Mouse (Mus musculus): Measurements from ENCODE around the gene Gm45716. TPM values are rescaled to one million over a fixed set of nuclear protein-coding genes. Genes with fewer than 3 reads are reported as not detected.

Gm45716 gene
- polyA plus RNA-seq, 1 experiment from 2014 or later = 0.59 TPM

GRCm38 (mm10) chr11:90259826-90260225 is 72.3 kb downstream of the Gm45716 start:
- TF ChIP-seq CTCF (IDR thresholded peaks at IDR 0.05) = no peak
- in situ Hi-C loops (cut with MboI; ENCODE audit: low pct_unique_long_range_greater_than_20kb) = no loop called here
- ChIA-PET POLR2A (no interaction called here), CTCF (no interaction called here)
- H3K27me3 ChIP-seq = no peaks in the 10 kb centered on the region
- DNase-seq (ENCODE audit: low read depth, low spot score) (no peak), ATAC-seq (no peak)

GRCm38 (mm10) chr11:90264180-90264579 is 76.7 kb downstream of the Gm45716 start:
- POLR2A ChIA-PET = no interaction called here
- DNase-seq (ENCODE audit: low read depth, low spot score) (no peak), ATAC-seq (peak; percentile 31)
- H3K27me3 ChIP-seq = no peaks in the 10 kb centered on the region
- CTCF ChIA-PET = no interaction called here
- in situ Hi-C loops (cut with MboI; ENCODE audit: low pct_unique_long_range_greater_than_20kb) = no loop called here
- TF ChIP-seq CTCF (IDR thresholded peaks at IDR 0.05) = no peak

GRCm38 (mm10) chr11:90265581-90265980 is 78.1 kb downstream of the Gm45716 start:
- no peaks in the 10 kb centered on the region for H3K27me3 ChIP-seq
- ChIA-PET POLR2A (no interaction called here), CTCF (no interaction called here)
- in situ Hi-C loops (cut with MboI; ENCODE audit: low pct_unique_long_range_greater_than_20kb) = no loop called here
- no peak for TF ChIP-seq CTCF (IDR thresholded peaks at IDR 0.05)
- DNase-seq (ENCODE audit: low read depth, low spot score) (no peak), ATAC-seq (no peak)

- in situ Hi-C loops (cut with MboI; ENCODE audit: low pct_unique_long_range_greater_than_20kb) = no loop called here
- DNase-seq (ENCODE audit: low read depth, low spot score) = no peak
- no peak for TF ChIP-seq CTCF (IDR thresholded peaks at IDR 0.05)
- ChIA-PET CTCF (no interaction called here), POLR2A (no interaction called here)
- ATAC-seq = no peak
- no peaks in the 10 kb centered on the region for H3K27me3 ChIP-seq
Measured at GRCm38 (mm10) chr11:90268934-90269333, 81.5 kb downstream of the Gm45716 start.

GRCm38 (mm10) chr11:90269398-90270123 is 82.1 kb downstream of the Gm45716 start:
- in situ Hi-C loops (cut with MboI; ENCODE audit: low pct_unique_long_range_greater_than_20kb) = no loop called here
- ATAC-seq (no peak), DNase-seq (ENCODE audit: low read depth, low spot score) (no peak)
- POLR2A ChIA-PET = no interaction called here
- no peaks in the 10 kb centered on the region for H3K27me3 ChIP-seq
- TF ChIP-seq CTCF (IDR thresholded peaks at IDR 0.05) = no peak
- CTCF ChIA-PET = no interaction called here

GRCm38 (mm10) chr11:90270132-90270877 is 82.8 kb downstream of the Gm45716 start:
- POLR2A ChIA-PET = no interaction called here
- in situ Hi-C loops (cut with MboI; ENCODE audit: low pct_unique_long_range_greater_than_20kb) = no loop called here
- DNase-seq (ENCODE audit: low read depth, low spot score) (no peak), ATAC-seq (no peak)
- no peaks in the 10 kb centered on the region for H3K27me3 ChIP-seq
- no peak for TF ChIP-seq CTCF (IDR thresholded peaks at IDR 0.05)
- CTCF ChIA-PET = no interaction called here

GRCm38 (mm10) chr11:90274187-90274586 is 86.7 kb downstream of the Gm45716 start:
- in situ Hi-C loops (cut with MboI; ENCODE audit: low pct_unique_long_range_greater_than_20kb) = no loop called here
- H3K27me3 ChIP-seq = no peaks in the 10 kb centered on the region
- ChIA-PET POLR2A (no interaction called here), CTCF (no interaction called here)
- ATAC-seq (no peak), DNase-seq (ENCODE audit: low read depth, low spot score) (no peak)
- TF ChIP-seq CTCF (IDR thresholded peaks at IDR 0.05) = no peak

- in situ Hi-C loops (cut with MboI; ENCODE audit: low pct_unique_long_range_greater_than_20kb) = no loop called here
- TF ChIP-seq CTCF (IDR thresholded peaks at IDR 0.05) = no peak
- no peak for DNase-seq (ENCODE audit: low read depth, low spot score)
- POLR2A ChIA-PET = no interaction called here
- no peak for ATAC-seq
- no peaks in the 10 kb centered on the region for H3K27me3 ChIP-seq
- CTCF ChIA-PET = no interaction called here
Measured at GRCm38 (mm10) chr11:90275663-90276062, 88.2 kb downstream of the Gm45716 start.

- in situ Hi-C loops (cut with MboI; ENCODE audit: low pct_unique_long_range_greater_than_20kb) = no loop called here
- H3K27me3 ChIP-seq = no peaks in the 10 kb centered on the region
- TF ChIP-seq CTCF (IDR thresholded peaks at IDR 0.05) = no peak
- ChIA-PET POLR2A (no interaction called here), CTCF (no interaction called here)
- DNase-seq (ENCODE audit: low read depth, low spot score) (no peak), ATAC-seq (no peak)
Measured at GRCm38 (mm10) chr11:90276150-90276549, 88.7 kb downstream of the Gm45716 start.

- in situ Hi-C loops (cut with MboI; ENCODE audit: low pct_unique_long_range_greater_than_20kb) = no loop called here
- no peak for TF ChIP-seq CTCF (IDR thresholded peaks at IDR 0.05)
- ATAC-seq (no peak), DNase-seq (ENCODE audit: low read depth, low spot score) (no peak)
- ChIA-PET CTCF (no interaction called here), POLR2A (no interaction called here)
- H3K27me3 ChIP-seq = no peaks in the 10 kb centered on the region
Measured at GRCm38 (mm10) chr11:90276561-90276960, 89.1 kb downstream of the Gm45716 start.

GRCm38 (mm10) chr11:90280069-90280468 is 92.6 kb downstream of the Gm45716 start:
- ATAC-seq (no peak), DNase-seq (ENCODE audit: low read depth, low spot score) (no peak)
- CTCF ChIA-PET = no interaction called here
- POLR2A ChIA-PET = interaction anchor here (0.7 kb wide), 1 partner anchor 46 kb away, joined by 3 read pairs; no protein-coding TSS in a partner anchor
- H3K27me3 ChIP-seq = no peaks in the 10 kb centered on the region
- no peak for TF ChIP-seq CTCF (IDR thresholded peaks at IDR 0.05)
- in situ Hi-C loops (cut with MboI; ENCODE audit: low pct_unique_long_range_greater_than_20kb) = no loop called here
